Mouse (Mus musculus) small intestine, adult 2 months (tissue): ENCODE measurements around the gene Fbln1. TPM values are rescaled to one million over a fixed set of nuclear protein-coding genes. Genes with fewer than 3 reads are reported as not detected.
A peak's percentile ranks its signal among the peaks of the same experiment; 100 is the strongest.

Source experiments
- H3K27ac ChIP-seq: fragments of 200-500 bp; 2 replicates; pipeline ENCODE4 v1.5.1; 2012; ENCODE audit warnings: low read depth, low read length, control low read depth, inconsistent platforms; ENCODE audit not compliant: insufficient read depth
- H3K27me3 ChIP-seq: fragments of 200-500 bp; 2 replicates; pipeline ENCODE4 v1.6.1; 2012; ENCODE audit warnings: mild to moderate bottlenecking, moderate library complexity, low read length, inconsistent platforms; ENCODE audit not compliant: control insufficient read depth, insufficient read depth
- H3K36me3 ChIP-seq: fragments of 200-500 bp; 2 replicates; pipeline ENCODE4 v1.6.1; 2012; ENCODE audit warnings: mild to moderate bottlenecking, low read length, control low read depth, inconsistent platforms; ENCODE audit not compliant: control insufficient read depth, insufficient read depth
- H3K4me1 ChIP-seq: fragments of 200-500 bp; 2 replicates; pipeline ENCODE4 v1.6.1; 2012; ENCODE audit warnings: low read length, inconsistent platforms, mixed read lengths; ENCODE audit not compliant: control insufficient read depth, insufficient read depth, insufficient read length
- H3K4me3 ChIP-seq: fragments of 200-500 bp; 2 replicates; pipeline ENCODE4 v1.5.1; 2012; ENCODE audit warnings: low read depth, mild to moderate bottlenecking, control low read depth, inconsistent platforms, low read length, moderate library complexity
- CTCF ChIP-seq: fragments of 200-500 bp; IDR thresholded peaks from 2 replicates; pipeline ENCODE4 v1.5.1; 2012; ENCODE audit warnings: low read depth, mild to moderate bottlenecking, control low read depth, inconsistent platforms, low read length, moderate library complexity, mixed read lengths; ENCODE audit not compliant: insufficient replicate concordance, insufficient read length; ENCODE audit errors: extremely low read depth
- POLR2A ChIP-seq: fragments of 200-500 bp; IDR thresholded peaks from 2 replicates; pipeline ENCODE4 v1.6.1; 2012; ENCODE audit warnings: low read depth, mild to moderate bottlenecking, control low read depth, inconsistent platforms, low read length, moderate library complexity
- WGBS: fragments of 180-500 bp; shearing (Covaris S2); methylation state at CpG from one replicate; pipeline ENCODE4 v1.1.7; 2018; 5-methylcytosine and 5-hydroxymethylcytosine counted together
- polyA plus RNA-seq: library from polyadenylated mRNA; depleted of rRNA; stranded (reverse); fragments of >200 nt; gene quantifications from 2 replicates; pipeline ENCODE4 v1.2.3, GENCODE M21; 2012

Fbln1 gene
- polyA plus RNA-seq, 1 experiment = 456 TPM

DNA sequence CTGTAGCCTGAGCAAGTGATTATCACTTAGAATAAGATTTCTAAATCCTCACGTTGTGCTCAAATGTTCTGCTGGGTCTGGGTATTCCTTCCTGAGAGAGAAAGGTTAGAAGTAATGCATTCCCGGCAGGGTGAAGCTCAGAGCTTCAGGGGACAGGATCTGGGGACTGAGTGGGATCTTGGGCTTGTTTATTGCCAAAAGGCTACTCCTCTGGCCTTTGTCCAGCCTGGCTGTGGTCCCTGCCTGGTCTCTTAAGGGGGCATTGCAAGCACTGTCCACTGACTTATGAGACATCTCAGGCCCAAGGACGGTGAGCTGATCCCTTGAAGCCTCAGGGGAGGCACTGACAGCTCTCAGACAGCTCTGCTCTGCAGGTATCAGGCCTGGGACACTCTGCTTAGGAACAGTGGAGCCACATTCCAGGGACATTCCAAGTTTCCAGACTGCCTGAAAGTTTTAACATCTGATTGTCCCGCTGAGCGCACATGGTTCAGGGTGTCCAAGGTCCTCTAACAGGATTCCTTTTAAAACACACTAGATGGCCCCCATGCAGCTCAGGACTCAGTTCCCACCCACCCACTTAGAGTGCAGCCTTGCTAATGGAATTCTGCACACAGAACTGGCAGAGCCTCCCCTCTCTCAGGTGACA is 13.0 kb downstream of the Fbln1 start:
- Histone ChIP-seq H3K36me3 (peaks cover 9% of the 10 kb centered on the region), H3K4me3 (no peak overlapping the region), H3K4me1 (no peaks in the 10 kb centered on the region; the same call in 1 of the 2 replicates), H3K27ac (no peak overlapping the region), H3K27me3 (no peaks in the 10 kb centered on the region)
- no peak for TF ChIP-seq POLR2A
- TF ChIP-seq CTCF = no peak
- 82% methylated on average over 5 of the region's 5 CpGs for WGBS

GRCm38 (mm10) chr15:85220371-85220770 is 14.6 kb downstream of the Fbln1 start:
- Histone ChIP-seq H3K4me3 (no peak overlapping the region), H3K27ac (no peak overlapping the region), H3K36me3 (peaks cover 15% of the 10 kb centered on the region), H3K27me3 (no peaks in the 10 kb centered on the region), H3K4me1 (no peaks in the 10 kb centered on the region; the same call in 1 of the 2 replicates)
- 92% methylated on average over 6 of the region's 6 CpGs for WGBS
- TF ChIP-seq POLR2A = no peak
- no peak for TF ChIP-seq CTCF

GRCm38 (mm10) chr15:85221115-85221854 is 15.5 kb downstream of the Fbln1 start:
- no peaks in the 10 kb centered on the region; the same call in 1 of the 2 replicates for H3K4me1 ChIP-seq
- H3K36me3 ChIP-seq = peaks cover 15% of the 10 kb centered on the region
- no peaks in the 10 kb centered on the region for H3K27me3 ChIP-seq
- H3K4me3 ChIP-seq = no peak overlapping the region
- H3K27ac ChIP-seq = no peak overlapping the region
- 29% methylated on average over 12 of the region's 12 CpGs for WGBS
- TF ChIP-seq CTCF = no peak
- TF ChIP-seq POLR2A = no peak

DNA sequence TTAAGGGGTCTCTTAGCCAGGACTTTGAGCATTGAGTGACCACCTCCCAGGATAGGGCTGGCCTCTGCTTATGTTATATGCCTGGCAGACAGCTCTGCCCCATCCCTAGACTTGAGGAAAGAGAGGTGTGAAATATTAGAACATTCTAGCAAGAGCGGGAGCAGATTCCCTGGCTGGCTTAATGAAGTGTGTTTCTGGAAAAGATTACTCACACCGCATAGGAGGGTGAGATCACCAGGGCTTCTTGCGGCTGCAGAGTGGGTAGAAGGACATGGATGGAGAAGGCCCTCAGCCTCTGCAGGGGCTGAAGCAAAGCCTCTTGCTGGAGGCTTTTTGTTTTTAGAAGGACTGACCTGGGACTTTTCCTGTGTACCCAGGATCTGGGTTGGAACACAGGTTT is 19.9 kb downstream of the Fbln1 start:
- H3K4me3 ChIP-seq = no peak overlapping the region
- H3K4me1 ChIP-seq = peaks cover 16% of the 10 kb centered on the region
- peaks cover 15% of the 10 kb centered on the region for H3K36me3 ChIP-seq
- no peak overlapping the region for H3K27ac ChIP-seq
- TF ChIP-seq CTCF (no peak), POLR2A (no peak)
- 94% methylated on average over 3 of the region's 3 CpGs for WGBS
- H3K27me3 ChIP-seq = no peaks in the 10 kb centered on the region

- H3K27me3 ChIP-seq = no peaks in the 10 kb centered on the region
Observed at GRCm38 (mm10) chr15:85226841-85227240, 21.1 kb downstream of the Fbln1 start.

DNA sequence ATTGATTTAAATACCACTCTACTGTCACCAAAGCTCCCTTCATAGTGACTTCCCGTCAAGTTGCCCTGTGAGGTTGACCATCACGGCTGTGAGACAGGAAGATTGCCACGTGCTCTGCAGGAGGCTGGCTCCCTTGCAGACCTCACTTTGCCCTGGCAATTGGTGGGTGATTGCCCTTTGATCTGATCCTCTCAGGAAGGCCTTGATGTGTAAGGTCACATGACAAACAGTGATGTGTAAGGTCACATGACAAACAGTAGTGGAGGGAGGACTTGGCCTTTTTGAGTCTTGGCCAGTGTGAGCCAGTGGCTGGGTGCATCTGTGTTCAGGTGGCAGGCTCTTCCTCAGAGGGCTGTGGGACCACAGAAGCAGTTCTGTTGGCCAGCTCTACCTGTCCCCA is 22.8 kb downstream of the Fbln1 start:
- WGBS = 62% methylated on average over 3 of the region's 3 CpGs
- H3K27ac ChIP-seq = peak overlapping the region; percentile 89; the same call in 1 of the 2 replicates
- TF ChIP-seq POLR2A = no peak
- no peak for TF ChIP-seq CTCF
- no peaks in the 10 kb centered on the region for H3K27me3 ChIP-seq
- peaks cover 36% of the 10 kb centered on the region for H3K4me1 ChIP-seq
- H3K4me3 ChIP-seq = no peak overlapping the region
- H3K36me3 ChIP-seq = peaks cover 10% of the 10 kb centered on the region

More at GRCm38 (mm10) chr15:85226841-85227240, 21.1 kb downstream of the Fbln1 start:
- peaks cover 27% of the 10 kb centered on the region for H3K4me1 ChIP-seq
- H3K36me3 ChIP-seq = peaks cover 15% of the 10 kb centered on the region
- no peak for TF ChIP-seq CTCF
- TF ChIP-seq POLR2A = no peak
- 65% methylated on average over 7 of the region's 7 CpGs for WGBS
- no peak overlapping the region for H3K27ac ChIP-seq
- no peak overlapping the region for H3K4me3 ChIP-seq

DNA sequence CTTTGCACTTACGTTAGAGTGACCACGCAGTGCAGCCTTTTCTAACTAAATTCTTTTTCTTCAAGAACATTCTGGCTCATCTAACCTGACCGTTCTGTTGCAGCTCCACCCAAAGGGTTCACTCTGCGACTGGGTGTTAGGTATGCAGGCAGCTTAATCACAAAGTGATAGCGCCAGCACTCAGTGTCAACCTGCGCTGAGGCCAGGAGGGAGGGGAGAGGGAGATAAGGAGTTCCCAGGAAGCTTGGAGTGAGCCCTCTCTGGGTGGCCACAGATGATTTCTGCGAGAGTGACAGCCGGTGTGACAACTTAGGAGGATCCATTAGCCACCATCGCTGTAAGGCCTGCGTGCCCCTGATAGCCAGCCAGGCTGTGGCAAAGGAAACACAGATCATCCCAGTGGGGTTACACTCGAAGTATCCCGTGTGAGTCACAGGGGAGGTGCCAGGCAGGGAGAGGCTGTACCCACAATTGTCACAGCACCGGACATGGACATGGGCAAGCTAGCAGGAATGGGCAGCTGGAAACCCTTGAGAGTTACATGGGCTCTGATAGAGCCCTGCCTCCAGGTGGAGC is 24.3 kb downstream of the Fbln1 start:
- peak overlapping the region; percentile 1; the same call in 1 of the 2 replicates for H3K4me3 ChIP-seq
- WGBS = 28% methylated on average over 13 of the region's 13 CpGs
- peaks cover 2% of the 10 kb centered on the region; the same call in 1 of the 2 replicates for H3K36me3 ChIP-seq
- H3K27ac ChIP-seq = peak overlapping the region; percentile 89
- no peaks in the 10 kb centered on the region for H3K27me3 ChIP-seq
- TF ChIP-seq CTCF (no peak), POLR2A (peak; percentile 11; the same call in 1 of the 2 replicates)
- peaks cover 41% of the 10 kb centered on the region for H3K4me1 ChIP-seq
